7 mouse cellular contexts compared by ENCODE assay signal in the genomic region with DNA sequence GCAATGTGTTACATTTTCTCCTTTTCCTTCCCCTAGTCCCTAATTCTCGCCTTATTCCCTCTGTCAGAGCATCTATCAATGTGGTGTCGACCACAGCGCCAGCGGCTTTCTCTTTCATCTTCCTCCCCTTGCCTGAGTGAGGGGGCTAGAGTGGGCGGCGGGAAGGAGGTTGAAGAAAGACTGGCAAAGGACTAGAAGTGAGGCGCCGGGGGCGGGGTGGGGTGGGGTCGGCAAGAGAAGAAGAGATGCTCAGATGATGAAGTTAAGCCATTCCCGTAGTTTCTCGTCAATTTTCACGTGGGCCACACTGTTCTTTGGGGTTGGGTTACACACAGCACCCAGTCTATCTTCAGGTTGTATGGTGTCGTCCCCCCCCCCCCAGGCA. TPM values are rescaled to one million over a fixed set of nuclear protein-coding genes. Genes with fewer than 3 reads are reported as not detected.
DNase-seq lines count a peak whose midpoint lies in the region; ATAC-seq lines count a peak whose summit lies in the region.

No protein-coding gene starts in this region.

- H3K27ac ChIP-seq in forebrain, embryonic 15.5 days (replicated peaks): no peak overlapping the region
- peak overlapping the region; percentile 98 for H3K27ac ChIP-seq in midbrain, embryonic 10.5 days (replicated peaks)

- H3K36me3 ChIP-seq in megakaryocyte, embryonic 14.5 days (replicated peaks; ENCODE audit: low read length): no peaks in the 10 kb centered on the region
- H3K36me3 ChIP-seq in forebrain, embryonic 15.5 days: no peaks in the 10 kb centered on the region
- peaks cover 9% of the 10 kb centered on the region for H3K36me3 ChIP-seq in midbrain, embryonic 10.5 days

- no peak for ATAC-seq in megakaryocyte, adult 5-6 weeks (ENCODE audit: poor library complexity, severe bottlenecking)
- ATAC-seq in forebrain, embryonic 15.5 days (replicated peaks): peak; percentile 17; the same call in 1 of the 2 replicates
- ATAC-seq in erythroid progenitor cell, adult 5-6 weeks (replicated peaks; ENCODE audit: low FRiP score, poor library complexity, severe bottlenecking): no peak

- H3K4me1 ChIP-seq in megakaryocyte, embryonic 14.5 days: peaks cover 53% of the 10 kb centered on the region
- peaks cover 71% of the 10 kb centered on the region for H3K4me1 ChIP-seq in forebrain, embryonic 15.5 days
- H3K4me1 ChIP-seq in midbrain, embryonic 10.5 days: peaks cover 86% of the 10 kb centered on the region

- WGBS in forebrain, embryonic 15.5 days: under 1% methylated on average over 13 of the region's 14 CpGs
- WGBS in midbrain, embryonic 10.5 days: under 1% methylated on average over 14 of the region's 14 CpGs

- peak overlapping the region; percentile 56; the same call in 1 of the 2 replicates for H3K9ac ChIP-seq in forebrain, embryonic 15.5 days (replicated peaks)

- peak overlapping the region; percentile 62 for H3K4me3 ChIP-seq in megakaryocyte, embryonic 14.5 days (replicated peaks)
- H3K4me3 ChIP-seq in forebrain, embryonic 15.5 days: peak overlapping the region; percentile 66
- peak overlapping the region; percentile 94 for H3K4me3 ChIP-seq in midbrain, embryonic 10.5 days

- H3K27me3 ChIP-seq in megakaryocyte, embryonic 14.5 days (replicated peaks): peaks cover 97% of the 10 kb centered on the region
- peaks cover 34% of the 10 kb centered on the region for H3K27me3 ChIP-seq in forebrain, embryonic 15.5 days
- H3K27me3 ChIP-seq in midbrain, embryonic 10.5 days (ENCODE audit: low read depth, poor library complexity, severe bottlenecking): peaks cover 50% of the 10 kb centered on the region

- no peaks in the 10 kb centered on the region for H3K9me3 ChIP-seq in megakaryocyte, embryonic 14.5 days
- H3K9me3 ChIP-seq in forebrain, embryonic 15.5 days: no peaks in the 10 kb centered on the region
- H3K9me3 ChIP-seq in midbrain, embryonic 10.5 days (replicated peaks): no peaks in the 10 kb centered on the region

- peak; percentile 67 for DNase-seq in midbrain, embryonic 10.5 days (ENCODE audit: low spot score)
- DNase-seq in thymus, postnatal 4 days: peak; percentile 66
- no peak for DNase-seq in ovary, adult 18-20 months (ENCODE audit: low spot score)

- peak overlapping the region; percentile 91 for H3K4me2 ChIP-seq in forebrain, embryonic 15.5 days (replicated peaks)

RNA-seq across cellular contexts. Expression of gene Lef1, which starts 0.6 kb away (rescaled TPM):
- 0.87 TPM in 1 of 2 replicates, not detected in the other for polyA plus RNA-seq in megakaryocyte, embryonic 14.5 days (2012; ENCODE audit: insufficient read depth, low replicate concordance)
- total RNA-seq in megakaryocyte, adult 5-6 weeks (2015): 1.5 and 1.6 TPM in 2 replicates
- total RNA-seq in megakaryocyte, adult 5-6 weeks (2017): 0.66 and 1.1 TPM in 2 replicates
- 14.3 and 18.6 TPM in 2 replicates for polyA plus RNA-seq in forebrain, embryonic 15.5 days (2015; fragmentation: Nextera tagmentation; extraction: Ambion mirVana)
- 58.4 and 60.6 TPM in 2 replicates for polyA plus RNA-seq in midbrain, embryonic 10.5 days (2016; fragmentation: Nextera tagmentation; extraction: Ambion mirVana)
- 9.2 and 15.5 TPM in 2 replicates for total RNA-seq in erythroid progenitor cell, adult 5-6 weeks (2015; ENCODE audit: low replicate concordance)
- 4.6 and 14.1 TPM in 2 replicates for total RNA-seq in erythroid progenitor cell, adult 5-6 weeks (2017; ENCODE audit: low replicate concordance)
